Mouse (Mus musculus): Measurements from ENCODE around the gene Gulp1.

Gene Gulp1

GRCm38 (mm10) chr1:44720785-44721410 lies 169.6 kb downstream of the Gulp1 start:
- peak; percentile 5 for DNase-seq (ENCODE audit: extremely low spot score)

DNA sequence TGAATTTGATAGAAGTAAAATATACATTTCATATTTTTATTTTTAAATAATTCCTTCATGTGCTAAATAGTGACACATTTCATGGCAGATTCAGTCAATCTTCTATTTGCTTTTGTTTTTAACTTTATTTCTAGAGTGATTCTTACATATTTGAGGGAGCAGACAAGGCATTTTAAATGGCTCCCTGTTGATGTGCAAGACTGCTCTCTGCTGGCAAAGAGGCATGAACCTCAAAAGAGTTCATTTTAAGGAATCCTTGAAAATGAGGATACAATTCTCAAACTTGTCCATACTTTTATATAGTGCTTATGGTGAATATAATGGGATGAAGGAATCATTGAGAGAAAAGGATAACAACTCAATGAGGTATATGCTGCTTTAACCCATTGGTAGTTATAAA lies 189.9 kb downstream of the Gulp1 start:
- no peak for DNase-seq (ENCODE audit: extremely low spot score)

DNA sequence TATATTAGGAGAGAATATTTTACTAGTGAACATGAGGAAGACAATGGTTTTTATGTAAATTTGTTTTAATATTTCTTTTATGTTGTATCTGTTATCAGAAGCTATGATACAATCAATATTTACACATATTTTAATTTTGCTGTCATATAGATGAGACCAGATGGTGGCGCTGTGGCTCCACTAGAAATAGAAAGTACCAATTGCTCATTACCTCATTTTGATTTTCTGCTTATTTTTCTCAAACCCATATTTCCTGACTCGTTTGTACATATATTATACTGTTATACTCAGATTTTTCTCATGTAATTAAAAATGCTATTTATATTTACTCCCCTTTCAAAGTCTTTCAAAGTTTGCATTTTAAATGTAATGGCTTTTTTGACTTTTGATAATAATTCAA lies 194.4 kb downstream of the Gulp1 start:
- peak; percentile 46 for DNase-seq (ENCODE audit: extremely low spot score)

- no peak for DNase-seq (ENCODE audit: extremely low spot score)
These were observed 199.7 kb downstream of the Gulp1 start for GRCm38 (mm10) chr1:44750731-44751730.

DNA sequence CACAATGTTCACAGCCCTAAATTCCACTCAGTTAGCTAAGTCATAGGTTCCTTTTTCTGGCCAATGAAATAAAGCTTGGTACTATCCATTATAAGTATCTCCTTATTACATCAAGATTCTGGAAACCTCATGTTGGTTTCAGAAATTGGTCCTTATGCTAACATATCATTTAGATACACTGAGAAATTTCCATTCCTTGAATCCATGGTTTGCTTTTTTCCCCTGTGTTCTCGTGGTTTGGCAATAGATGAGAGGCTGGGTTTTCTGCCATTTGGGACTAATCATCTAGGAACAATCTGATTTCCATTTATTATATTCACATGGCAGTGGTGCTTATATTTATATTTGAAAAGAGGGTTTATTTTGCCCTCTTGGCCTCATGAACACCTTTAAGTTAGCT lies 226.9 kb downstream of the Gulp1 start:
- no peak for DNase-seq (ENCODE audit: extremely low spot score)

DNA sequence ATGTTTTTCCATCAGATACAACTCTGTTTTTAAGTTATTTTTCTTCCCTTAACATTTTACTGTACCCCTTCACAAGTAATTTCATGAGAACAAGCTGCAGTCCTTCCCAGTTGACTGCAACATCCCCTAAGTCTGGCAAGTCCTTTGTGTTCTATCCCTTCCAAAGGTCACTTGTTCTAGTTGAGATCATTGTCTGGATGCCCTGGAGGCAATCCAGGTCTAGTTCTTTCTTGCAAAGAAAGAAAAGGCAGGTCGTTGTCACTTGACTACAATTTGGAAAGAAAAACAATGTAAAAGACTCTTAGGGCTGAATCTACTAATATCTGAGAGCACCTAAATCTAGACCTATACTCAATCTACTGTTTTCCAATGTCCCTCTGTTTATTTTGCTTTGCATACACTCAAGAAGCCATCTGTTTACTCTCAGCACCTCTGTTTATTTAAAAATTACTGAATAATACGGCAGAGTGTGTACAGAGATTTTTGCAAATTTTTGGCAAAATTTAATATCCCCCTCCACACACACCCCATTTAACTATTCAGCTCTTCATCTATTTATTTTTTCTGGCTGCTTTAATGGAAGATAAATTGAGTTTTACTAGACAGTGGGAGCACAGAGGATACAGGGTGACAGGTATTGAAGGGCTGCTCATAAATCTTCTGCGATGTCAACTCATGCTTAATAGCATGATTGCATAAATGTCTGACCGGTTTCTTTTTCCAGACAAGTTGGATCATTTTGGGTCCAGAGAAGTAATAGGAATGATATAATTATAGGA lies 252.5 kb downstream of the Gulp1 start:
- no peak for DNase-seq (ENCODE audit: extremely low spot score)

DNA sequence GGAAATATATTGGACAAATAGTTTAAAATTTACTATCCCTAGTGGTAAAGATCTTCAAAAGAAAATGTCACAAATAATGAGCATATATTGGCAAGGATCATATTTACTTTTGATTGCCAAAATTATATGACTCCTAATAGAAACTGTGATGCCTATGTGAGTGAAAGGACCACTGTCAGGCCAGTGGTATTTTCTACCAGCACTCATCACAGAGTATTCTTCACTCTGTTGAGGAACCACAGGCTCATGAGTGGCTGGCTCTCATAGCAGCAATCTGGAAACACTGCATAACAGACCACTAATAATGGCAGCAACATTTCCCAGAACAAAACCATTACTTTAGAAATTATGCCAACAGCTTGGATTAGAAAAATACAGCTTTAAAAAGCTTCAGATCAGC lies 255.1 kb downstream of the Gulp1 start:
- no peak for DNase-seq (ENCODE audit: extremely low spot score)

- no peak for DNase-seq (ENCODE audit: extremely low spot score)
These were observed 259.0 kb downstream of the Gulp1 start for GRCm38 (mm10) chr1:44810336-44810735.

DNA sequence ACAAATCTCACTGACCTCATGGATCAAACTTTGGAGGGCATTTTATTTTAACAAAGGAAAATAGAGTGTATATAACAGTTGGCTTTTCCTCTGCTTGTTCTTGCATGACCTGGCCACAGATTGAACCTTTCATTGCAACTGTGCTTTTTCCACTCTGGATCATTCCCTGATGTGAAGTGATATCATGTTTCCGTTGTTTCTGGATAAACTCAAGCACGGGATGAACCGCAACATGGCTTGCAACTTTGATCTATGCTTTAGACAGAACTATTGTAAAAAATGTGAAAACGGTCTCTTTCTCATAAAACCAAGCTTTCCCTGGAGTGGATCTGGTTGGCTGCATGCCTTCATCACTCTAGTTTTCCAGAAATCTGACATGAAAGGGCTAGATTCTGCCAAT lies 282.6 kb downstream of the Gulp1 start:
- no peak for DNase-seq (ENCODE audit: extremely low spot score)
